In the genomic region with DNA sequence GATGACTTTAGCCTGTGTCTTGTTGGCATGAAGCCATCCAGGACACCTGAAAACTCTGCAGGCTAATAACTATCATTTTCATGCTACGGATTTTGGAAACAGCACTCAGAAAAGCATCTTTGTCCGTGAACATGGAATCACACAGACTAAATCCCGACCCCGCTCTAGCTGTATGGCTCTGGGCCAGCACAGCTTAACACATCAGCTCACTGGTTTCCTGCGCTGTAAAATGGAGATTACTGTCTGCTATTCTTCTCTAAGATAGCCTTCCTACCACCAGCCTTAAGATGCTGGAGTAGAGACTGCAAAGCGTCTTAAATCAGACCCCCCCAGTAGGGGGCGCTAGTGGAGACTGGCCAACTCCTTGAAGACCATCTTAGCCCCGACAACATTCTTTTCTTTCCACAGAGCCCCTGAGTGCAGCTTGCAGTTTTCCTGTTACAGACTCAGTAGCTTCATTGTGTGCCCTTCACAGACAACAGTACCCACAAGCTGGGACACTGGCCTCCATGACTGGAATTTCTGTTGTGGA, we compare ENCODE assay signal across 11 mouse cellular contexts.
A peak's percentile ranks its signal among the peaks of the same experiment; 100 is the strongest.
DNase-seq lines count a peak whose midpoint lies in the region; ATAC-seq and TF ChIP-seq lines count a peak whose summit lies in the region.
"Had no signal": no experiment of that assay in that cellular context is flagged by ENCODE, and none has a peak within 500 bp of the region (broad histone marks: within the 10 kb centered on the region; RNA-seq: fewer than 3 reads in every experiment).

No protein-coding gene starts in this region.

- no peaks in the 10 kb centered on the region for H3K9me3 ChIP-seq in CH12.LX (replicated peaks; ENCODE audit: low read length)
- H3K9me3 ChIP-seq in liver, embryonic 14.5 days (ENCODE audit: control insufficient read depth, low read length) = no peaks in the 10 kb centered on the region
- H3K9me3 ChIP-seq: hindbrain, embryonic 15.5 days had no signal

- H3K79me2 ChIP-seq in CH12.LX (replicated peaks; ENCODE audit: control insufficient read depth, extremely low read depth, insufficient read depth, poor library complexity, severe bottlenecking) = no peaks in the 10 kb centered on the region

- no peaks in the 10 kb centered on the region for H3K36me3 ChIP-seq in CH12.LX (replicated peaks in 1 of 2; ENCODE audit: control insufficient read depth in 1 of 2, insufficient read depth in 1 of 2, low read length in 1 of 2)
- no peaks in the 10 kb centered on the region for H3K36me3 ChIP-seq in liver, embryonic 14.5 days (replicated peaks; ENCODE audit: control insufficient read depth, insufficient read depth, low read depth)
- H3K36me3 ChIP-seq: hindbrain, embryonic 15.5 days had no signal

- no peak overlapping the region for H3K27ac ChIP-seq in layer of hippocampus, adult 2 months
- H3K27ac ChIP-seq in CH12.LX (ENCODE audit: insufficient read depth, low read depth) = no peak overlapping the region
- no peak overlapping the region for H3K27ac ChIP-seq in liver, embryonic 14.5 days
- H3K27ac ChIP-seq: hindbrain, embryonic 15.5 days had no signal

- no peak for ATAC-seq in liver, embryonic 14.5 days (ENCODE audit: insufficient read depth)
- ATAC-seq: forebrain, embryonic 16.5 days had no signal

- H3K4me2 ChIP-seq in CH12.LX (ENCODE audit: insufficient read depth, low read depth, poor library complexity, severe bottlenecking) = no peak overlapping the region
- no peak overlapping the region for H3K4me2 ChIP-seq in liver, embryonic 14.5 days (ENCODE audit: low read depth)
- H3K4me2 ChIP-seq: hindbrain, embryonic 15.5 days had no signal

- 72% methylated on average over 8 of the region's 8 CpGs for WGBS in liver, embryonic 14.5 days (ENCODE audit: insufficient replicate concordance)

- TF ChIP-seq RAD21 in CH12.LX (IDR thresholded peaks at IDR 0.05; ENCODE audit: low read depth, low read length) = no peak

- dilution Hi-C loops in CH12.LX (cut with MboI; ENCODE audit: extremely low pct_ligation_motif_present, extremely low pct_unique_long_range_greater_than_20kb, low sequenced_read_pairs) = no loop called here

- no peak for TF ChIP-seq POLR2A in CH12.LX (IDR thresholded peaks at IDR 0.05; ENCODE audit: low read depth, low read length)

- H3K27me3 ChIP-seq in CH12.LX (replicated peaks) = no peaks in the 10 kb centered on the region
- H3K27me3 ChIP-seq in liver, embryonic 14.5 days (ENCODE audit: control insufficient read depth, insufficient read depth, low read length) = no peaks in the 10 kb centered on the region
- H3K27me3 ChIP-seq: hindbrain, embryonic 15.5 days had no signal

- peak; percentile 22 for DNase-seq in cerebellum, postnatal 14 days
- DNase-seq in cerebellum, adult 11 months = no peak
- no peak for DNase-seq in layer of hippocampus, adult 2 months (ENCODE audit: low spot score in 2 of 2)
- DNase-seq in layer of hippocampus, adult 18-20 months (ENCODE audit: low spot score in 2 of 2) = no peak
- peak; percentile 34 for DNase-seq in CH12.LX (ENCODE audit: extremely low read depth)
- no peak for DNase-seq in liver, embryonic 14.5 days (ENCODE audit: low read depth in 3 of 3, low spot score in 3 of 3)
- no peak for DNase-seq in urinary bladder, adult 2 months (ENCODE audit: low spot score)
- no peak for DNase-seq in kidney, adult 11 months
- DNase-seq: embryo, embryonic 11 days had no signal

- TF ChIP-seq EP300 in CH12.LX (IDR thresholded peaks at IDR 0.05; ENCODE audit: low read length) = no peak
- no peak for TF ChIP-seq EP300 in liver, embryonic 14.5 days (IDR thresholded peaks at IDR 0.05; ENCODE audit: low read depth)

- H3K4me3 ChIP-seq in layer of hippocampus, adult 2 months = no peak overlapping the region
- H3K4me3 ChIP-seq in CH12.LX (replicated peaks in 1 of 3; ENCODE audit: low read depth in 2 of 3, low read length in 2 of 3, poor library complexity in 1 of 3) = no peak overlapping the region
- no peak overlapping the region for H3K4me3 ChIP-seq in liver, embryonic 14.5 days (ENCODE audit: insufficient read depth in 1 of 2, low read depth in 2 of 2, low read length in 2 of 2)
- H3K4me3 ChIP-seq: hindbrain, embryonic 15.5 days had no signal

- peak; percentile 67 for TF ChIP-seq CTCF in layer of hippocampus, adult 2 months (conservative IDR thresholded peaks at IDR 0.05)
- 0 out of 4 replicates have a peak, but pooled peaks have one; percentile 21 to 28 for TF ChIP-seq CTCF in CH12.LX (conservative IDR thresholded peaks at IDR 0.05 in 1 of 2, IDR thresholded peaks at IDR 0.05 in 1 of 2; ENCODE audit: low read depth in 2 of 2, low read length in 2 of 2)
- peak; percentile 57 for TF ChIP-seq CTCF in liver, embryonic 14.5 days (IDR thresholded peaks at IDR 0.05; ENCODE audit: low read depth)

- no peak overlapping the region for H3K9ac ChIP-seq in CH12.LX (ENCODE audit: insufficient read depth, low read depth)
- no peak overlapping the region for H3K9ac ChIP-seq in liver, embryonic 14.5 days (replicated peaks)
- H3K9ac ChIP-seq: hindbrain, embryonic 15.5 days had no signal

- in situ Hi-C loops in CH12.LX (cut with MboI; ENCODE audit: low pct_ligation_motif_present, low pct_unique_long_range_greater_than_20kb, low sequenced_read_pairs) = no loop called here

- H3K4me1 ChIP-seq in CH12.LX (ENCODE audit: control insufficient read depth in 1 of 2, insufficient read depth in 2 of 2) = no peaks in the 10 kb centered on the region
- peaks cover 23 to 33% of the 10 kb centered on the region in 2 experiments for H3K4me1 ChIP-seq in liver, embryonic 14.5 days (replicated peaks; ENCODE audit: control insufficient read depth in 2 of 2, insufficient read depth in 2 of 2, low read length in 1 of 2)
- H3K4me1 ChIP-seq: hindbrain, embryonic 15.5 days had no signal

TF ChIP-seq in CH12.LX, 34 proteins besides CTCF, POLR2A, EP300 and RAD21:
- TF ChIP-seq RCOR1 (conservative IDR thresholded peaks at IDR 0.05; ENCODE audit: low read depth, low read length) (no peak), NRF1 (IDR thresholded peaks at IDR 0.05; ENCODE audit: low read depth, low read length) (no peak), NELFE (IDR thresholded peaks at IDR 0.05; ENCODE audit: low read depth, low read length) (no peak), MAFK (IDR thresholded peaks at IDR 0.05; ENCODE audit: insufficient replicate concordance, low read length) (no peak), BHLHE40 (IDR thresholded peaks at IDR 0.05; ENCODE audit: low read depth, low read length) (no peak), MAZ (IDR thresholded peaks at IDR 0.05; ENCODE audit: low read depth, low read length) (no peak), JUN (IDR thresholded peaks at IDR 0.05; ENCODE audit: insufficient read depth, low read depth, low read length) (no peak), MYC (IDR thresholded peaks at IDR 0.05; ENCODE audit: low read depth, low read length) (no peak), MEF2A (IDR thresholded peaks at IDR 0.05; ENCODE audit: borderline replicate concordance, low read depth, low read length) (no peak), KAT2A (IDR thresholded peaks at IDR 0.05; ENCODE audit: insufficient replicate concordance, low read length) (no peak), MAX (IDR thresholded peaks at IDR 0.05; ENCODE audit: low read length) (no peak), ETS1 (conservative IDR thresholded peaks at IDR 0.05; ENCODE audit: low read depth, low read length) (no peak), ZC3H11A (IDR thresholded peaks at IDR 0.05; ENCODE audit: low read depth, low read length) (no peak), CHD1 (IDR thresholded peaks at IDR 0.05; ENCODE audit: low read depth, low read length) (no peak), HCFC1 (IDR thresholded peaks at IDR 0.05; ENCODE audit: low read depth, low read length) (no peak), SMC3 (IDR thresholded peaks at IDR 0.05; ENCODE audit: low read depth, low read length) (no peak), ZNF384 (IDR thresholded peaks at IDR 0.05; ENCODE audit: low read depth, low read length) (no peak), ELF1 (IDR thresholded peaks at IDR 0.05; ENCODE audit: low read depth, low read length) (no peak), IRF4 (IDR thresholded peaks at IDR 0.05; ENCODE audit: low read depth, low read length) (no peak)

Comparison
In these comparisons a context has a peak if more than half of its experiments do, and no peak if none do; other contexts are left out.
1. DNase-seq: peak in cerebellum, postnatal 14 days (2 of 2) and CH12.LX (single experiment); none in cerebellum, adult 11 months (single experiment), layer of hippocampus, adult 2 months (0 of 2), layer of hippocampus, adult 18-20 months (0 of 2), liver, embryonic 14.5 days (0 of 3), urinary bladder, adult 2 months (single experiment) and kidney, adult 11 months (single experiment).
2. Peak in every context shown above with its lines, with median percentiles within 50 percentile points of each other: CTCF ChIP-seq.